Mouse (Mus musculus) stomach, embryonic 14.5 days (tissue): ENCODE measurements at regions not wholly inside any gene's neighbourhood (a gene's known extent, or its start where the extent isn't known, plus 50 kb on each side); places are given as distances from the start of the nearest gene placed in this dataset.

Source experiments
- ATAC-seq: fragments of 200-750 bp; cut with Nextera tagmentation; 2 replicates; pipeline ENCODE4 v1.8.0; 2017; ENCODE audit warnings: low read depth, moderate TSS enrichment; ENCODE audit not compliant: insufficient number of reproducible peaks, insufficient read depth, low FRiP score
- H3K27ac ChIP-seq: fragments of 300-500 bp; sonication (generic); 2 replicates; pipeline ENCODE4 v1.5.1; 2014; ENCODE audit warnings: mild to moderate bottlenecking, low read length, moderate library complexity, mixed read lengths
- H3K27me3 ChIP-seq: fragments of 300-500 bp; sonication (generic); 2 replicates; pipeline ENCODE4 v1.6.1; 2014; ENCODE audit warnings: low read length, control low read depth, mixed read lengths; ENCODE audit not compliant: control insufficient read depth, insufficient read depth
- H3K36me3 ChIP-seq: fragments of 300-500 bp; sonication (generic); 2 replicates; pipeline ENCODE4 v1.6.1; 2014; ENCODE audit warnings: mild to moderate bottlenecking, control low read depth, low read length, moderate library complexity, mixed read lengths; ENCODE audit not compliant: control insufficient read depth, insufficient read depth
- H3K4me1 ChIP-seq: fragments of 300-500 bp; sonication (generic); 2 replicates; pipeline ENCODE4 v1.6.1; 2014; ENCODE audit warnings: low read length, control low read depth, mixed read lengths; ENCODE audit not compliant: control insufficient read depth, insufficient read depth
- H3K4me2 ChIP-seq: fragments of 300-500 bp; sonication (generic); replicated peaks from 2 replicates; pipeline ENCODE4 v1.6.1; 2014; ENCODE audit warnings: low read depth, low read length, control low read depth
- H3K4me3 ChIP-seq: fragments of 300-500 bp; sonication (generic); 2 replicates; pipeline ENCODE4 v1.5.1; 2014; ENCODE audit warnings: low read depth, low read length, control low read depth
- H3K9ac ChIP-seq: fragments of 300-500 bp; sonication (generic); replicated peaks from 2 replicates; pipeline ENCODE4 v1.6.1; 2014; ENCODE audit warnings: low read depth, mild to moderate bottlenecking, control low read depth, low read length, moderate library complexity, mixed read lengths
- H3K9me3 ChIP-seq: fragments of 300-500 bp; sonication (generic); 2 replicates; pipeline ENCODE4 v1.6.1; 2016; ENCODE audit warnings: low read depth, low read length, control low read depth; ENCODE audit not compliant: control insufficient read depth
- WGBS: fragments of 180-500 bp; shearing (Covaris S2); extraction: QIAGEN DNeasy Blood & Tissue Kit; methylation state at CpG from one replicate; pipeline ENCODE4 v1.1.7; 2014; 5-methylcytosine and 5-hydroxymethylcytosine counted together

- H3K36me3 ChIP-seq: no peaks in the 10 kb centered on the region
- no peak overlapping the region for H3K27ac ChIP-seq
- H3K9me3 ChIP-seq: no peaks in the 10 kb centered on the region
- WGBS: 49% methylated on average over 5 of the region's 5 CpGs
- no peak overlapping the region for H3K4me3 ChIP-seq
- H3K9ac ChIP-seq: no peak overlapping the region
- no peak for ATAC-seq
- H3K4me1 ChIP-seq: no peaks in the 10 kb centered on the region
- H3K27me3 ChIP-seq: no peaks in the 10 kb centered on the region
- no peak overlapping the region for H3K4me2 ChIP-seq
Observed at GRCm38 (mm10) chr8:46898697-46899445, 87.8 kb upstream of the Enpp6 start.

DNA sequence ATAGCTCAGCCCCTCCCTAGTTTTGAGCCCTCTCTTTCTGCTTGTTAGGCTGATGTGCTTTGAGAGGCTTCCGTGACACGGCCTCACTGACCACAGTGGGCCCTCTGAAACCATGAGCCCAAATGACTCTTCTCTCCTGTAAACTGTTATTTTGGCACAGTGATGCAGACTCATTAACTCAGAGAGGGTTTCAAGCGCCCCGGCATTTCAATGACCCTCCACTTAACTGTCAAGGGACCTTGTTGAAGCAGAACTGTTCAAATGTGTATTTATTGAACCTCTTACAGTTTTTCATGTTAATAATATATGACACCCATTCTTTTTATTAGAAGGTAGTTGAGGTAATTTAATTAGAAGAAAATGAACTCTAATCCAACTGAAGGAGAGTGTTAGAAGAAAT lies 85.9 kb upstream of the Enpp6 start:
- ATAC-seq: no peak
- Histone ChIP-seq H3K4me1 (no peaks in the 10 kb centered on the region), H3K4me2 (no peak overlapping the region), H3K9me3 (no peaks in the 10 kb centered on the region), H3K27ac (no peak overlapping the region), H3K27me3 (no peaks in the 10 kb centered on the region), H3K36me3 (no peaks in the 10 kb centered on the region), H3K9ac (no peak overlapping the region), H3K4me3 (no peak overlapping the region)
- WGBS: 86% methylated on average over 4 of the region's 4 CpGs

DNA sequence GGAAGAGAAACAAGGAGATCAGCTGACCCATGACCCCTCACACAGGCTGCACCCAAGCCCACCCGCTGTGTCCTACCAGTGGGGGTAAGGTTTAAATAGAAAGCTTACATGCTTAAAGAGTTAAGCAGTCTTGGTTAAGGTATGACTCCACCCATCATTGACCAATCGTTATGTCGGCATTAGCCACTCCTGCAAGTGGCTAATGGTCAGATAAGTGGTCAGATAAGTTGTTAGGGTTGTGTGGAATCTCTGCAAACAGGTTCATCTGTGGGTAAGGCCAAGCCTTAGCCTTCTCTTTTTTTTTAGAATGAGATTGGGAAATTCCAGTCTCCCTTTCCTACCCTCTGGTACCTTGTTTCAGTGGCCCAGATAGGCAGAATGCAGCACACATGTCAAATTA lies 82.0 kb upstream of the Enpp6 start:
- ATAC-seq: no peak
- Histone ChIP-seq H3K27ac (no peak overlapping the region), H3K4me3 (no peak overlapping the region), H3K4me1 (no peaks in the 10 kb centered on the region), H3K9ac (no peak overlapping the region), H3K9me3 (no peaks in the 10 kb centered on the region), H3K4me2 (no peak overlapping the region), H3K36me3 (no peaks in the 10 kb centered on the region), H3K27me3 (no peaks in the 10 kb centered on the region)
- WGBS: 69% methylated on average over 3 of the region's 3 CpGs

DNA sequence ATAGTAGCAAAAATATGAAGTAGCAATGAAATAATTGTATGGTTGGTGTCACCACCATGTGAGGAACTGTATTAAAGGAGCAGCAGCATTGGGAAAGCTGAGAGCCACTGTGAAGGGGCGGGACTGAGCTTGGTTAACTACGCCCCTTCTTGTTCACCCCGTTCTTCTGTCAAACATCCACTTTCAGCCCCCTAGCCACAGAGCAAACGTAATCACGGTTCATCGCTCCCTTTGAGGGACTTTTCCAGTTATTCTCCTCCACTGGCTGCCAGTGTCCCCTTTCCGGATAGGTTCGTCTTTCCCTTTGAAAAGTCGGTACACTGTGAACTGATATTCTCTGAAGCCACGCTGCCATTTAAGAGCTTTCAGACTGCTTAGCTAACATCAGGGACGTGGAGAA lies 79.3 kb upstream of the Enpp6 start:
- Histone ChIP-seq H3K36me3 (no peaks in the 10 kb centered on the region), H3K9me3 (no peaks in the 10 kb centered on the region), H3K27ac (no peak overlapping the region), H3K9ac (no peak overlapping the region), H3K4me3 (no peak overlapping the region), H3K4me1 (no peaks in the 10 kb centered on the region), H3K27me3 (no peaks in the 10 kb centered on the region), H3K4me2 (no peak overlapping the region)
- WGBS: 75% methylated on average over 11 of the region's 11 CpGs
- no peak for ATAC-seq

GRCm38 (mm10) chr8:46908186-46908585 lies 78.5 kb upstream of the Enpp6 start:
- Histone ChIP-seq H3K4me1 (no peaks in the 10 kb centered on the region), H3K27ac (no peak overlapping the region), H3K36me3 (no peaks in the 10 kb centered on the region), H3K9me3 (no peaks in the 10 kb centered on the region), H3K4me3 (no peak overlapping the region), H3K27me3 (no peaks in the 10 kb centered on the region), H3K4me2 (no peak overlapping the region), H3K9ac (no peak overlapping the region)
- WGBS: 89% methylated on average over 4 of the region's 4 CpGs
- ATAC-seq: no peak

DNA sequence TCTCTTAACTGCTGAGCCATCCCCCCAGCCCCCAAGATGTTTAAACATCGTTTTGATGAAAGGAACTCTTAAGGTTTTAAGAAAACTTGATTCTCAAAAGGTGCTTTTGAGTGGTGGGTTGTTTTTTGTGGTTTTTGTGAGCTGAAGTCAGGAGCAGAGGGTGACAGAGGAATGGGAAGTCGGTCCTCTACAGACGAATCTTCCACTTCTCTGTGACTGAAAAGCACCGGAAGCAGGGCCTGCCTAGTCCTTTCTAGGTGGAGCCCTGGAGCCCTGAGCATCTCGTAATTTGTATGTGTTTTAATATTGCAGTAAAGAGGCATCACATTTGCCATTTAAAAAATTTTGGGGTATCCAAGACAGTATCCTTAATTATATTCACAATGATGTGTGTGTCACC lies 72.7 kb upstream of the Enpp6 start:
- Histone ChIP-seq H3K27me3 (no peaks in the 10 kb centered on the region), H3K27ac (no peak overlapping the region), H3K4me1 (no peaks in the 10 kb centered on the region), H3K9me3 (no peaks in the 10 kb centered on the region), H3K4me3 (no peak overlapping the region), H3K9ac (no peak overlapping the region), H3K4me2 (no peak overlapping the region), H3K36me3 (no peaks in the 10 kb centered on the region)
- ATAC-seq: no peak
- WGBS: 49% methylated on average over 5 of the region's 5 CpGs

DNA sequence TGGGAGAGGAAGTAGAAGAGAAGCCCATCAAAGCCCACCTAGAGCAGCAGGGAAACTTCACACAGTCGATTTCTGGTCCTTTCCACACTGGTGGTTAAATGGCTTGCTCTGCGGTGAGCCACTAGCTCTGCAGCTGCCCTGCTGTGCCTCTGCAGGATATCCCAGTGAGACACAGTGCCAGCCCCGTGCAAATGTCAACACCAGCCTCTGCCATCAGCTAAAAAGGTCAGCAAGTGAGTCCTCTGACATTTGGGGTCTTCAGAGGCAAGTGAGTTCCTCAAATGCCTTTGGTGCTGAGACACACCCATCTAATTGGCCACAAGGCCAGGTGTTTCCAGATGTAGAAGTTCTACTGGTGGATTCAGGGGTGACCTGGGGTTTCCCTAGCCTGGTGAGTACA lies 66.6 kb upstream of the Enpp6 start:
- no peaks in the 10 kb centered on the region for H3K27me3 ChIP-seq
- 21% methylated on average over 3 of the region's 3 CpGs for whole genome bisulfite sequencing

GRCm38 (mm10) chr8:46921075-46921474 lies 65.6 kb upstream of the Enpp6 start:
- H3K9me3 ChIP-seq: no peaks in the 10 kb centered on the region
- no peaks in the 10 kb centered on the region for H3K4me1 ChIP-seq
- no peak overlapping the region for H3K9ac ChIP-seq
- H3K27me3 ChIP-seq: no peaks in the 10 kb centered on the region
- H3K27ac ChIP-seq: no peak overlapping the region
- WGBS: 87% methylated on average over 11 of the region's 11 CpGs
- H3K4me2 ChIP-seq: no peak overlapping the region
- H3K4me3 ChIP-seq: no peak overlapping the region
- H3K36me3 ChIP-seq: no peaks in the 10 kb centered on the region
- no peak for ATAC-seq

More for the DNA sequence above, 66.6 kb upstream of the Enpp6 start:
- no peak overlapping the region for H3K9ac ChIP-seq
- H3K9me3 ChIP-seq: no peaks in the 10 kb centered on the region
- no peaks in the 10 kb centered on the region for H3K36me3 ChIP-seq
- ATAC-seq: no peak
- no peak overlapping the region for H3K27ac ChIP-seq
- H3K4me3 ChIP-seq: no peak overlapping the region
- H3K4me2 ChIP-seq: no peak overlapping the region
- no peaks in the 10 kb centered on the region for H3K4me1 ChIP-seq

- Histone ChIP-seq H3K27ac (no peak overlapping the region), H3K4me2 (no peak overlapping the region), H3K36me3 (no peaks in the 10 kb centered on the region), H3K4me3 (no peak overlapping the region), H3K4me1 (no peaks in the 10 kb centered on the region), H3K9ac (no peak overlapping the region), H3K9me3 (no peaks in the 10 kb centered on the region), H3K27me3 (no peaks in the 10 kb centered on the region)
- ATAC-seq: no peak
- WGBS: 91% methylated on average over 7 of the region's 7 CpGs
Observed at GRCm38 (mm10) chr8:46921585-46921984, 65.1 kb upstream of the Enpp6 start.
